Mouse (Mus musculus): ENCODE data around the gene Gm9999. TPM values are rescaled to one million over a fixed set of nuclear protein-coding genes. Genes with fewer than 3 reads are reported as not detected.
"Not testable (repeated sequence)": the region's sequence is repeated elsewhere in the genome, so short reads cannot be mapped to it uniquely, and the experiment has no call there.

The Gm9999 gene
- total and polyA plus RNA-seq, 3 experiments = 0.76 TPM; not detected in 2

GRCm38 (mm10) chr7:47022482-47022881 is 39.1 kb downstream of the Gm9999 start:
- H3K4me1 ChIP-seq (ENCODE audit: insufficient read depth, low read depth, low read length) = no peaks in the 10 kb centered on the region
- H3K4me3 ChIP-seq (ENCODE audit: low read depth, low read length) = no peak overlapping the region
- no peaks in the 10 kb centered on the region for H3K36me3 ChIP-seq (replicated peaks)
- ATAC-seq (ENCODE audit: extremely low read depth, insufficient number of reproducible peaks, low FRiP score, poor library complexity, severe bottlenecking) (no peak), DNase-seq (ENCODE audit: low spot score) (no peak)
- TF ChIP-seq POLR2AphosphoS5 (IDR thresholded peaks at IDR 0.05; ENCODE audit: insufficient replicate concordance, low read depth, low read length) = no peak
- no peak for TF ChIP-seq CTCF (IDR thresholded peaks at IDR 0.05; ENCODE audit: low read depth, low read length)
- no peak for TF ChIP-seq GATA2 (IDR thresholded peaks at IDR 0.05; ENCODE audit: borderline replicate concordance, low read depth, low read length)
- TF ChIP-seq TAL1 (conservative IDR thresholded peaks at IDR 0.05; ENCODE audit: low read depth, low read length) = no peak
- TF ChIP-seq GATA1 (IDR thresholded peaks at IDR 0.05; ENCODE audit: borderline replicate concordance, low read length) = no peak
- H3K9me3 ChIP-seq (replicated peaks) = no peaks in the 10 kb centered on the region
- H3K27me3 ChIP-seq (ENCODE audit: insufficient read depth, low read length) = peaks cover 43% of the 10 kb centered on the region

DNA sequence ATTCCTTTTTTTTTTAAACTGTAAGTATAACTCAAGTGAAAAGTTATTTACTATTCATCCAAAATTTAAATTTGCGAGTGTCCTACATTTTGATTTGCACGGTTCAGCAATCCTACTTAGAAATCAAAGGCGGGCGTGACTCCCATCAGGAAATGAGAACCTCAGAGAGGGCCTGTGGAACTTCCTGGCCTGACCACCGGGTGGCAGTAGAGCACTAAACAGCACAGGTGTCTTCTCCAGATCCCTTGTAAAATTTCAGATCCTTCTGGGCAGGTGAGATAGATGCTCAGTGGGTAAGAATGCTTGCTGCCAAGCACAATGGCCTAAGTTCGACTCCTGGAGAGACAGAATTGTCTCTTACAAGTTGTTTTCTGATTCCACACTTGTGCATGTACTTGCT is 40.1 kb downstream of the Gm9999 start:
- H3K36me3 ChIP-seq (replicated peaks) = no peaks in the 10 kb centered on the region
- H3K9me3 ChIP-seq (replicated peaks) = no peaks in the 10 kb centered on the region
- 0 out of 2 replicates have a peak, but pooled peaks have one; percentile 28 for ATAC-seq (ENCODE audit: extremely low read depth, insufficient number of reproducible peaks, low FRiP score, poor library complexity, severe bottlenecking)
- peaks cover 45% of the 10 kb centered on the region for H3K27me3 ChIP-seq (ENCODE audit: insufficient read depth, low read length)
- DNase-seq (ENCODE audit: low spot score) = peak; percentile 38
- no peaks in the 10 kb centered on the region for H3K4me1 ChIP-seq (ENCODE audit: insufficient read depth, low read depth, low read length)
- no peak for TF ChIP-seq POLR2AphosphoS5 (IDR thresholded peaks at IDR 0.05; ENCODE audit: insufficient replicate concordance, low read depth, low read length)
- no peak for TF ChIP-seq GATA2 (IDR thresholded peaks at IDR 0.05; ENCODE audit: borderline replicate concordance, low read depth, low read length)
- TF ChIP-seq CTCF (IDR thresholded peaks at IDR 0.05; ENCODE audit: low read depth, low read length) = peak; percentile 76
- TF ChIP-seq GATA1 (IDR thresholded peaks at IDR 0.05; ENCODE audit: borderline replicate concordance, low read length) = no peak
- no peak for TF ChIP-seq TAL1 (conservative IDR thresholded peaks at IDR 0.05; ENCODE audit: low read depth, low read length)
- H3K4me3 ChIP-seq (ENCODE audit: low read depth, low read length) = no peak overlapping the region

- H3K36me3 ChIP-seq (replicated peaks) = no peaks in the 10 kb centered on the region
- H3K27me3 ChIP-seq (ENCODE audit: insufficient read depth, low read length) = peaks cover 44% of the 10 kb centered on the region
- H3K9me3 ChIP-seq (replicated peaks) = no peaks in the 10 kb centered on the region
- no peak for TF ChIP-seq GATA2 (IDR thresholded peaks at IDR 0.05; ENCODE audit: borderline replicate concordance, low read depth, low read length)
- no peak for TF ChIP-seq CTCF (IDR thresholded peaks at IDR 0.05; ENCODE audit: low read depth, low read length)
- TF ChIP-seq POLR2AphosphoS5 (IDR thresholded peaks at IDR 0.05; ENCODE audit: insufficient replicate concordance, low read depth, low read length) = no peak
- DNase-seq (ENCODE audit: low spot score) = no peak
- ATAC-seq (ENCODE audit: extremely low read depth, insufficient number of reproducible peaks, low FRiP score, poor library complexity, severe bottlenecking) = no peak
- no peaks in the 10 kb centered on the region for H3K4me1 ChIP-seq (ENCODE audit: insufficient read depth, low read depth, low read length)
- no peak overlapping the region for H3K4me3 ChIP-seq (ENCODE audit: low read depth, low read length)
Observed at GRCm38 (mm10) chr7:47024454-47024853, 41.1 kb downstream of the Gm9999 start.

DNA sequence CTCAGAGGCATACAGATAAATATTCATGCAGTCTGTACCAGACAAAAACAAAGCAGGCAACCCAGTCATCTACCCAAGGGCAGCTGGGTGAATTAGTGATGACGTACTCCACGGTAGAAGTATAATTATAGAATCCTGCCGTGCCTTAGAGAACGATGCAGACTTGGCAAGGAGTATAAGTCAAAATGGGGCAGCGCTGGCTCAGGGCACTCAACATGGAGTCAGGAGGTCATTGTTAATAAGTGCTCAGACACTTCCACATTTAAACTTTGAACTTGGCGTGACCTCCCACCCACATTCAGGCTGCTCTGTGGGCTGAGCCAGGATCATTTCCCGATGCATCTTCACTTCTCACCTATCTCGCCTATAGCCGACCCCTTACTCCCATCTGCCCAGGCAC is 42.0 kb downstream of the Gm9999 start:
- Histone ChIP-seq H3K4me1 (ENCODE audit: insufficient read depth, low read depth, low read length) (no peaks in the 10 kb centered on the region), H3K4me3 (ENCODE audit: low read depth, low read length) (no peak overlapping the region), H3K27me3 (ENCODE audit: insufficient read depth, low read length) (peaks cover 41% of the 10 kb centered on the region), H3K9me3 (replicated peaks) (no peaks in the 10 kb centered on the region), H3K36me3 (replicated peaks) (no peaks in the 10 kb centered on the region)
- ATAC-seq (ENCODE audit: extremely low read depth, insufficient number of reproducible peaks, low FRiP score, poor library complexity, severe bottlenecking) (no peak), DNase-seq (ENCODE audit: low spot score) (no peak)
- TF ChIP-seq GATA2 (IDR thresholded peaks at IDR 0.05; ENCODE audit: borderline replicate concordance, low read depth, low read length) (no peak), GATA1 (IDR thresholded peaks at IDR 0.05; ENCODE audit: borderline replicate concordance, low read length) (no peak), TAL1 (conservative IDR thresholded peaks at IDR 0.05; ENCODE audit: low read depth, low read length) (no peak), CTCF (IDR thresholded peaks at IDR 0.05; ENCODE audit: low read depth, low read length) (no peak), POLR2AphosphoS5 (IDR thresholded peaks at IDR 0.05; ENCODE audit: insufficient replicate concordance, low read depth, low read length) (no peak)

DNA sequence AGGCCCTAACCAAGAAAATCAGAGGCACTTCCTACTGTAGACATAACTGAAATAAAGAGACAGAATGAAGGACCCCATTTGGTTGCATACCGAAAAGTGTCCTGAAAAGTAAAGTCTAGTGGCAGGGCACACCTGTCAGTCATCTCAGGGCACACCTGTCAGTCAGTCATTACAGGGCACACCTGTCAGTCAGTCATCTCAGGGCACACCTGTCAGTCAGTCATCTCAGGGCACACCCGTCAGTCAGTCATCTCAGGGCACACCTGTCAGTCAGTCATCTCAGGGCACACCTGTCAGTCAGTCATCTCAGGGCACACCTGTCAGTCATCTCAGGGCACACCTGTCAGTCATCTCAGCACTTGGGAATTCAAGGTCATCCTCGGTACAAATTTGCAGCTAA is 43.5 kb downstream of the Gm9999 start:
- not testable (repeated sequence) for H3K4me3 ChIP-seq (ENCODE audit: low read depth, low read length); ATAC-seq (ENCODE audit: extremely low read depth, insufficient number of reproducible peaks, low FRiP score, poor library complexity, severe bottlenecking); H3K9me3 ChIP-seq (replicated peaks); H3K36me3 ChIP-seq (replicated peaks); H3K4me1 ChIP-seq (ENCODE audit: insufficient read depth, low read depth, low read length); DNase-seq (ENCODE audit: low spot score)
- peaks cover 44% of the 10 kb centered on the region for H3K27me3 ChIP-seq (ENCODE audit: insufficient read depth, low read length)

DNA sequence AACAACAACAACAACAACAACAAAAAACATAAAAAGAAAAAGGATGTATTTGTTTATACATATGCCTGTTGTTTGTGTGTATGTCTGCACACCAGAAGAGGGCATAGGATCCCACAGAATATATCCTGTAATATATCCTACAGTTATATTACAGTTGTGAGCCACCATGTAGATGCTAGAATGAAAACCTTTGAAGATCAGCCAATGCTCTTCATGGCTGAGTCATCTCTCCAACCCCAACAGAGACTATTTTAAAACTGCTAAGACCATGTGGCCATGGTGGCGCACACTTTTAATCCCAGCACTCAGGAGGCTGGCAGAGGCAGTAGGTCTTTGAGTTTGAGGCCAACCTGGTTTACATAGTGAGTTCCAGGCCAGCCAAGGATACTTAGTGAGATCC is 44.1 kb downstream of the Gm9999 start:
- ATAC-seq (ENCODE audit: extremely low read depth, insufficient number of reproducible peaks, low FRiP score, poor library complexity, severe bottlenecking) (no peak), DNase-seq (ENCODE audit: low spot score) (no peak)
- peaks cover 46% of the 10 kb centered on the region for H3K27me3 ChIP-seq (ENCODE audit: insufficient read depth, low read length)
- H3K9me3 ChIP-seq (replicated peaks) = no peaks in the 10 kb centered on the region
- no peak overlapping the region for H3K4me3 ChIP-seq (ENCODE audit: low read depth, low read length)
- H3K4me1 ChIP-seq (ENCODE audit: insufficient read depth, low read depth, low read length) = no peaks in the 10 kb centered on the region
- no peak for TF ChIP-seq GATA1 (IDR thresholded peaks at IDR 0.05; ENCODE audit: borderline replicate concordance, low read length)
- no peak for TF ChIP-seq GATA2 (IDR thresholded peaks at IDR 0.05; ENCODE audit: borderline replicate concordance, low read depth, low read length)
- TF ChIP-seq POLR2AphosphoS5 (IDR thresholded peaks at IDR 0.05; ENCODE audit: insufficient replicate concordance, low read depth, low read length) = no peak
- TF ChIP-seq TAL1 (conservative IDR thresholded peaks at IDR 0.05; ENCODE audit: low read depth, low read length) = no peak
- no peak for TF ChIP-seq CTCF (IDR thresholded peaks at IDR 0.05; ENCODE audit: low read depth, low read length)
- H3K36me3 ChIP-seq (replicated peaks) = no peaks in the 10 kb centered on the region

All from G1E (cell line).